Mouse (Mus musculus) midbrain, embryonic 13.5 days (tissue): ENCODE measurements around the gene Stx17. TPM values are rescaled to one million over a fixed set of nuclear protein-coding genes. Genes with fewer than 3 reads are reported as not detected.

Experiments used
- ATAC-seq: fragments of 200-750 bp; cut with Nextera tagmentation; 2 replicates; pipeline ENCODE4 v1.8.0; 2017; ENCODE audit warnings: mild to moderate bottlenecking, moderate TSS enrichment, moderate library complexity
- H3K27ac ChIP-seq: fragments of 300-500 bp; sonication (generic); 2 replicates; pipeline ENCODE4 v1.5.1; 2015; ENCODE audit warnings: inconsistent platforms, mild to moderate bottlenecking, moderate library complexity
- H3K27me3 ChIP-seq: fragments of 300-500 bp; sonication (generic); 2 replicates; pipeline ENCODE4 v1.6.1; 2015; ENCODE audit warnings: mild to moderate bottlenecking, inconsistent platforms
- H3K36me3 ChIP-seq: fragments of 300-500 bp; sonication (generic); 2 replicates; pipeline ENCODE4 v1.6.1; 2015; ENCODE audit warnings: mild to moderate bottlenecking, inconsistent platforms
- H3K4me1 ChIP-seq: fragments of 300-500 bp; sonication (generic); replicated peaks from 2 replicates; pipeline ENCODE4 v1.6.1; 2015; ENCODE audit warnings: inconsistent platforms
- H3K4me2 ChIP-seq: fragments of 300-500 bp; sonication (generic); replicated peaks from 2 replicates; pipeline ENCODE4 v1.6.1; 2015; ENCODE audit warnings: moderate library complexity, mild to moderate bottlenecking, inconsistent platforms
- H3K4me3 ChIP-seq: fragments of 300-500 bp; sonication (generic); replicated peaks from 2 replicates; pipeline ENCODE4 v1.5.1; 2015; ENCODE audit warnings: mild to moderate bottlenecking, inconsistent platforms
- H3K9ac ChIP-seq: fragments of 300-500 bp; sonication (generic); replicated peaks from 2 replicates; pipeline ENCODE4 v1.6.1; 2015; ENCODE audit warnings: mild to moderate bottlenecking, inconsistent platforms
- H3K9me3 ChIP-seq: fragments of 300-500 bp; sonication (generic); 2 replicates; pipeline ENCODE4 v1.6.1; 2016; ENCODE audit warnings: mild to moderate bottlenecking, inconsistent platforms
- WGBS: fragments of 180-500 bp; shearing (Covaris S2); methylation state at CpG from one replicate; pipeline ENCODE4 v1.1.7; 2015; 5-methylcytosine and 5-hydroxymethylcytosine counted together
- microRNA counts: library from miRNA; unstranded; fragments of <30 nt; microRNA quantifications from one replicate; lab custom pipeline; 2016
- microRNA-seq: library from miRNA; unstranded; fragments of <30 nt; microRNA quantifications from one replicate; pipeline ENCODE4, GENCODE M21; 2016
- polyA plus RNA-seq: library from polyadenylated mRNA; unstranded; fragments of >200 nt; fragmentation: Nextera tagmentation; extraction: Ambion mirVana; gene quantifications from 2 replicates; pipeline ENCODE4 v1.2.1, GENCODE M21; 2015

Stx17 gene
- polyA plus RNA-seq, 1 experiment from 2014 or later, result 20.3 TPM

DNA sequence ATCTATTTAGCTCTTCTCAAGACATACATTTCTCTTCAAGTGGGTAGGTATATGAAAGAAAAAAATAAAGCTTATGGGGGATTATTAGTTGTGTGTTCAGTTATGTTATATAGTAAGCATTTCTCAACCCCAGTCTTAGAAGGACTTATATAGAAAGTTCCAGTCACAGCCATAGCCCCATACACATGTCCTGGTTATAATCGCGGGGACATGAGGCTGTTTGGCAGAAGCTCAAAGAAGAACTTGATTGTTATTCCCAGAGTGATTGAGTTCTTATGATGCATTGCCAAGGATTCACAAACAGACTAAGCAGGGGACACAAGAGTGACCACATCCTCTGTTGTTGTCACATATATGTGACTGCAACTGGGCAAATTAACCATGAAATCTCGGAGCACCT lies 51.0 kb downstream of the Stx17 start:
- 89% methylated on average over 3 of the region's 3 CpGs for WGBS
- no peak overlapping the region for H3K4me3 ChIP-seq
- no peak for ATAC-seq
- H3K36me3 ChIP-seq, result no peaks in the 10 kb centered on the region
- no peaks in the 10 kb centered on the region for H3K9me3 ChIP-seq
- H3K4me2 ChIP-seq, result no peak overlapping the region
- H3K27me3 ChIP-seq, result no peaks in the 10 kb centered on the region
- no peak overlapping the region for H3K9ac ChIP-seq
- peaks cover 4% of the 10 kb centered on the region for H3K4me1 ChIP-seq
- no peak overlapping the region for H3K27ac ChIP-seq

DNA sequence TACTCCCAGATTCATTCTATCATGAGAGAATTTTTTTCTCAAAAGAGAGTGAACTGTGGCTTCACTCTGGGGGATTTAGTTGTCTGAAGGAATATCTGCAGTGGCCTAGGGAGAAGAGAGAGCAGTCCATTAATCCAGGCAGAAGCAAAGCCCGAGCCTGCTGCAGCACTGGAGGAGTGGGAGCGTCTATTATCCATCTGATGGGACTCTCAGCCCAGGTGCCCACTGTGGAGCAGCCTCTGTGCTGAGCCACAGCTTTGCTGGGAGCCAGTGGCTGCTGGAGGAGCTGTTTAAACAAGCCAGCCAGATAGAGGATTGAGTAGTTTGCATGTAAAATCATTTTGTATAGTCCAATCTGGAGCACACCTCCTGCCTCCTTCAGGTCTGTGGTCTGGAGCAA lies 56.2 kb downstream of the Stx17 start:
- ATAC-seq, result no peak
- H3K36me3 ChIP-seq, result no peaks in the 10 kb centered on the region
- WGBS, result 4% methylated on average over 2 of the region's 2 CpGs

DNA sequence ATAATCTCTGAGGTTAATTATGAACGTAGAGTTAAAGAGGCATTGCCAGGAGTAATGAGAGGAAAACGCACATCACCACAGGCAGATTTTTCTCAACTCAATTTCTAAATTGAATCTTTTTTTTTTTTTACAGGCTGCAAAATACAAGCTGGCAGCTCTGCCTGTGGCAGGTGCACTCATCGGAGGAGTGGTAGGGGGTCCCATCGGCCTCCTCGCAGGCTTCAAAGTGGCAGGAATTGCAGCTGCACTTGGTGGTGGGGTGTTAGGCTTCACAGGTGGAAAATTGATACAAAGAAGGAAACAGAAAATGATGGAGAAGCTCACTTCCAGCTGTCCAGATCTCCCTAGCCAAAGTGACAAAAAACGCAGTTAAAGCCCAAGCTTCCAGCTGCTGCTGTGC lies 56.7 kb downstream of the Stx17 start:
- no peaks in the 10 kb centered on the region for H3K9me3 ChIP-seq
- no peak for ATAC-seq
- no peak overlapping the region for H3K4me3 ChIP-seq
- no peak overlapping the region for H3K4me2 ChIP-seq
- H3K36me3 ChIP-seq, result no peaks in the 10 kb centered on the region
- H3K27ac ChIP-seq, result no peak overlapping the region; the same call in 1 of the 2 replicates
- 62% methylated on average over 6 of the region's 6 CpGs for WGBS
- H3K27me3 ChIP-seq, result no peaks in the 10 kb centered on the region
- no peak overlapping the region for H3K9ac ChIP-seq
- H3K4me1 ChIP-seq, result peaks cover 13% of the 10 kb centered on the region

More for the DNA sequence above, 56.2 kb downstream of the Stx17 start:
- Histone ChIP-seq H3K4me1 (peaks cover 13% of the 10 kb centered on the region), H3K9me3 (no peaks in the 10 kb centered on the region), H3K27me3 (no peaks in the 10 kb centered on the region), H3K4me3 (no peak overlapping the region), H3K4me2 (no peak overlapping the region), H3K27ac (peak overlapping the region; percentile 4; the same call in 1 of the 2 replicates), H3K9ac (no peak overlapping the region)

DNA sequence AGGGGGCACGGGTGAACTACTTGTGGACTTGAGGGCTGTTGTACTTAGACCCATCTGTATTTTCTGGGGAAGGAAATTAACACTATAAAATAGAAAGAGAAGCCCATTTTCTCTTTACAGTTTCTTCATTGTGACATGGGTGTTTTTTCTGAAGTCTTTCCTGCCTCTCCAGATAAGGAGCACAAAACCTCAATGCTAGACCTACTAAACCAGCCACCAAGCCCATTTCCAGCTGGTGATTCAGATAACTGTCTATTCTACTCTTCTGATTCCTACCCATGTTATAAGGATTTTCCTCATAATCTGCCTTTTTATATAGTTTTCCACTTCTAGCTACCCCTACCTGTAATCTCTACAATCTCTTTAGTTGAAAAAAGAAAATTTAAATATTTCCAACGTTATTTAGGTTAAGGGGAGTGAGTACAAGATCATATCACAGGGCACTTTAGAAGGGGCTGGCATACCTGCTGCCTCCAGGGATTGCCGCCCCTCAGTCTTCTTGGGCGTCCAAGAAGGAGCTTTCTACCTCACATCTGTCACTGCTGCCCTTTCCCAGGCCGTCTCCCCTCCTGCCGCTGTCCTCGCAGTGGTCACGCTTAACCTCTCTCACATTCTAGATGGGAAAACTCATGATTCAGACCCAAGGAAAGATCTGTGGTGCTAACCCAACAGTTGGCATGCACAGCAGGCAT lies 57.5 kb downstream of the Stx17 start:
- H3K4me3 ChIP-seq, result no peak overlapping the region
- 86% methylated on average over 8 of the region's 8 CpGs for WGBS

DNA sequence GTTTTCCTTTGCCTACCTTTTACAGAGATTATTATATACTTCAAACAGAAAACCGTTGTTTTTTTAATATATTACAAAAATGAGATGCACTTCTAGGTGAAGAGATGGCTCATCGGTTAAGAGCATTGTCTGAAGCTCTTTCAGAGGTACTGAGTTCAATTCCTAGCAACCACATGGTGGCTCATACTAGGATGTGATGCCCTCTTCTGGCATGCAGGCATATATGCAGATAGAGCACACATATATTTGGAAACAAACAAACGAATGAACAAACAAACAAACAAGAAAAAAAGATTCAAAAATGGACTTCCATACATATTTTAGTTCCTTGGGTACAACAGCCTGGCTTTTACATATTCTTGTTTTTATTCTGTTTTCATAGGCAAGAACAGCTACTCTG lies 73.2 kb downstream of the Stx17 start:
- no peak overlapping the region for H3K4me2 ChIP-seq
- H3K27ac ChIP-seq, result no peak overlapping the region
- ATAC-seq, result no peak
- H3K9me3 ChIP-seq, result no peaks in the 10 kb centered on the region
- WGBS, result 89% methylated on average over 3 of the region's 3 CpGs
- no peaks in the 10 kb centered on the region for H3K4me1 ChIP-seq
- H3K4me3 ChIP-seq, result no peak overlapping the region
- no peaks in the 10 kb centered on the region for H3K27me3 ChIP-seq
- H3K9ac ChIP-seq, result no peak overlapping the region
- peaks cover 33% of the 10 kb centered on the region for H3K36me3 ChIP-seq

More for the DNA sequence above, 57.5 kb downstream of the Stx17 start:
- Histone ChIP-seq H3K4me2 (no peak overlapping the region), H3K4me1 (peaks cover 13% of the 10 kb centered on the region), H3K36me3 (no peaks in the 10 kb centered on the region), H3K9me3 (no peaks in the 10 kb centered on the region), H3K27ac (no peak overlapping the region), H3K27me3 (no peaks in the 10 kb centered on the region), H3K9ac (no peak overlapping the region)
- no peak for ATAC-seq

DNA sequence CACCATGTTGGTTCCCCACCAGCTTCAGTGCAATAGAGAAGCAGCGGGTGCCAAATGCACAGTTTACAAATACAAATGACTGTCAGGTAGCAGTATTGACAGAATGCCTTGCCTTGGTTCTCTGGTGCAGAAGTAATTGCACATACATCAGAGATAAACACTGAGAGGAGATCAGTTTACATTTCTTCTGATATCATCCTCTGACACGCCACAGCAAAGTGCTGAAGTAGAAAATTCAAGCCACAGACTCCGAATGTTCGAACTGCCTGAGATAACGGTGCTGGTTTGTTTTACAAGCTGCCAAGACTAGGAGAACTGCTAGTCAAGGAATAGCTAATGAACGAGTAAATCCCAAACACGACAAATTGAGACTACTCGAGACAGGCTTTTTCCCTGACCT lies 73.7 kb downstream of the Stx17 start:
- Histone ChIP-seq H3K27ac (no peak overlapping the region), H3K36me3 (peaks cover 33% of the 10 kb centered on the region), H3K4me2 (no peak overlapping the region), H3K27me3 (no peaks in the 10 kb centered on the region), H3K9ac (no peak overlapping the region), H3K4me3 (no peak overlapping the region), H3K9me3 (no peaks in the 10 kb centered on the region), H3K4me1 (no peaks in the 10 kb centered on the region)
- WGBS, result 87% methylated on average over 8 of the region's 8 CpGs
- no peak for ATAC-seq

DNA sequence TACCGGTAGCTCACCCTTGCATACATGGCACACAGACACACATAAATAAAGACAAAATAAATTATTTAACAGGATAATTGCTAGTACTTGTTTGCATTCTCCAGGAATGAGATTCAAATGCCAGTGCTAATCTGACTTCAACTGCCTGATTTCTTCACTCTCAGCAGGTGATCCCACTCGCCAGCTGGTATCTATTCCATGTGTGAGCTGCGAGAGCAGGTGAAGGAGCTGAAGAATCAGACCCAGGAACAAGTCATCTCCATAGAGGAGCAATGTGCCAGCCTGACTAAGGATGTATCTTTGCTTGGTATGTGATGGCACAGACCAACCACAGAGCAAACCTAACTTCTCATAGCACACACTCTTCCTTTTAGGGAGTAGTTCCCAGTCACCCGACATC lies 78.8 kb downstream of the Stx17 start:
- Histone ChIP-seq H3K4me2 (no peak overlapping the region), H3K9ac (no peak overlapping the region), H3K36me3 (peaks cover 21% of the 10 kb centered on the region), H3K9me3 (no peaks in the 10 kb centered on the region), H3K4me3 (no peak overlapping the region), H3K4me1 (no peaks in the 10 kb centered on the region), H3K27me3 (no peaks in the 10 kb centered on the region), H3K27ac (no peak overlapping the region)
- 83% methylated on average over 4 of the region's 4 CpGs for WGBS
- ATAC-seq, result no peak

DNA sequence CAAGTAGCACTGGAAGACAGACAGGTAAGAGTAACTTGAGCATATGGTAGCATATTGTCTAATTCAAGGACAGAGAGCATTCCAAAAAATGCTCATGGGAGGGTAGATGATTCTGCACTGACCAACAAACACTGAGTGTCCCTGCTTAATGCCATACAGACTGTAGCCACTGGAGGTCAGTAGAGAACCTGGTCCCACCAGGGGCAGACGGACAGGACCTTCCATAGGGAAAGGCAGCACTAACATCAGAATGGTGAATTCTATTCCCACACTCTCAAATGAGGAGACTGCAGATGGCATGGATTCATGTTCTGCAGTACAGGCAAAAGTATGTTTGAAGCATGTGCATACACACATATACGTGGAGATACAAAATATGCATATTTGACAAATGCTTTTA lies 100.5 kb downstream of the Stx17 start:
- peak; percentile 66; the same call in 1 of the 2 replicates for ATAC-seq
- H3K36me3 ChIP-seq, result no peaks in the 10 kb centered on the region
- H3K4me2 ChIP-seq, result no peak overlapping the region
- H3K4me1 ChIP-seq, result no peaks in the 10 kb centered on the region
- H3K4me3 ChIP-seq, result no peak overlapping the region
- H3K27me3 ChIP-seq, result no peaks in the 10 kb centered on the region
- WGBS, result 22% methylated on average over 2 of the region's 2 CpGs
- H3K9ac ChIP-seq, result no peak overlapping the region
- H3K27ac ChIP-seq, result no peak overlapping the region
- H3K9me3 ChIP-seq, result no peaks in the 10 kb centered on the region

DNA sequence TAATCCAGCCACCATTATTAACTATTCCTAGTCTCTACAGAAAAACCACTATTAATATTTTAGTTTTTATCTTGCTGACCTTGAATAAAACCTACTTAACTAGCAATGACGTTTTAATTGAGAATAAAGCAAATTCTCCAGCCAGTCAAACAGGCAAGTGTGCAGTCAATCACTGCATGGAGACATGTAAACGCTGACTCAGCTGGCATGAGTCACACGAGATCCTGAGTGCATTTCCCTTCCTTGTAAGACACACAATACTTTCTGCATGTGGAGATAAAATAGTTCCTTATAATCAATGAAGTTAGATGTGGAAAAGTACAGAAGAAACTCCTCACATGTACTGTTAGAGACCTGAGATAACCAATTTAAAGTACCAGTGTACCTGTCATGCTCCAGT lies 100.9 kb downstream of the Stx17 start:
- no peaks in the 10 kb centered on the region for H3K9me3 ChIP-seq
- no peak overlapping the region for H3K4me2 ChIP-seq
- no peak overlapping the region for H3K27ac ChIP-seq
- no peaks in the 10 kb centered on the region for H3K27me3 ChIP-seq
- H3K9ac ChIP-seq, result no peak overlapping the region
- ATAC-seq, result no peak
- no peak overlapping the region for H3K4me3 ChIP-seq
- H3K36me3 ChIP-seq, result no peaks in the 10 kb centered on the region
- WGBS, result 52% methylated on average over 3 of the region's 3 CpGs
- no peaks in the 10 kb centered on the region for H3K4me1 ChIP-seq

DNA sequence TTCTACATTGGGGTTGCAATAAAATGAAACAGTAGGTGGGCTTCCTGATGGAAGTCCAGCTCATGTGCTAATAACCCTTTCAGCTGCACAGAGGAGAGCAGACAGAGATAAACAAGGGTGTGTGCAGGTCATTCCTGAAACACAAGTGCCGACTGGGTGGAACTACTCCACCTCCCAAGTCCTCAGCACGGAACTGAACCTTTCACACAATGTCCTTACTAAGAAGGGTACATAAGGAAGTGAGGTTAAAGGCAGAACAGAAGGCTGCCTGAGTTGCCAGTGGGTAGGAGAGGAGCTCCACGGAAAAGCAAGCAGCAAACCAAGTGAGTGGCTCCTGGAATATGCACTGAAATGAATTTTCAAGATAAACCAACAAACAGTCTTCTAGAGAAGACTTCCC lies 102.1 kb downstream of the Stx17 start:
- Histone ChIP-seq H3K9me3 (no peaks in the 10 kb centered on the region), H3K36me3 (no peaks in the 10 kb centered on the region), H3K9ac (no peak overlapping the region), H3K4me1 (no peaks in the 10 kb centered on the region), H3K27ac (no peak overlapping the region), H3K4me3 (no peak overlapping the region), H3K4me2 (no peak overlapping the region), H3K27me3 (no peaks in the 10 kb centered on the region)
- 78% methylated on average over 3 of the region's 3 CpGs for WGBS
- ATAC-seq, result no peak

MicroRNAs within 50 kb of the gene (microRNA counts, 519-probe panel; counts per million panel counts)
- microRNA mmu-miR-1958 (lab: Ali Mortazavi, UCI), result 110 counts per million, percentile 56 among the panel's probes with 10 or more counts

Small RNAs within 50 kb of the gene (microRNA-seq; reads per million reads assigned to microRNA genes)
- gene Mir1958, result not detected

Other genes starting within 250 kb of the Stx17 start
- gene Nr4a3, start 79.8 kb upstream of the Stx17 start, polyA plus RNA-seq, result 1.4 TPM in 2 replicates
- 60.6 and 62.5 TPM in 2 replicates for gene Erp44, start 154.6 kb downstream of the Stx17 start, polyA plus RNA-seq
- gene Invs, start 154.8 kb downstream of the Stx17 start, polyA plus RNA-seq, result 7.6 and 7.7 TPM in 2 replicates